ENCODE assay signal across 23 mouse cellular contexts in genomic region chr16:21547446-21547845, GRCm38 (mm10).
"Had no signal": no experiment of that assay in that cellular context is flagged by ENCODE, and none has a peak within 500 bp of the region (broad histone marks: within the 10 kb centered on the region; RNA-seq: fewer than 3 reads in every experiment).

No protein-coding gene starts in this region.

- H3K36me3 ChIP-seq: intestine, embryonic 15.5 days; kidney, embryonic 15.5 days; limb, embryonic 12.5 days; midbrain, embryonic 12.5 days had no signal

- ATAC-seq: intestine, embryonic 15.5 days; liver, postnatal 0 days; lung, postnatal 0 days had no signal

- H3K27me3 ChIP-seq: intestine, embryonic 15.5 days; kidney, embryonic 15.5 days; limb, embryonic 12.5 days; limb, embryonic 15.5 days; midbrain, embryonic 12.5 days; neural tube, embryonic 13.5 days had no signal

- H3K4me3 ChIP-seq: intestine, embryonic 15.5 days; kidney, embryonic 15.5 days; limb, embryonic 12.5 days; limb, embryonic 15.5 days; midbrain, embryonic 12.5 days; myocyte; neural tube, embryonic 13.5 days had no signal

- DNase-seq: kidney, adult 11 months; kidney, adult 8-10 months; kidney, postnatal 10 days; kidney, postnatal 4 days; left cerebral cortex, postnatal 4 days; liver, postnatal 0 days; lung, embryonic 14.5 days; right cerebral cortex, postnatal 4 days; thymus, adult 2 months; thymus, postnatal 14 days; thymus, postnatal 4 days had no signal

- H3K4me2 ChIP-seq: intestine, embryonic 15.5 days; kidney, embryonic 15.5 days; limb, embryonic 12.5 days; limb, embryonic 15.5 days; liver, embryonic 11.5 days; lung, embryonic 14.5 days; midbrain, embryonic 12.5 days; neural tube, embryonic 13.5 days had no signal

- H3K27ac ChIP-seq: intestine, embryonic 15.5 days; kidney, embryonic 15.5 days; limb, embryonic 12.5 days; limb, embryonic 15.5 days; liver, embryonic 14.5 days; macrophage; midbrain, embryonic 12.5 days; neural tube, embryonic 13.5 days; stomach, postnatal 0 days had no signal

- H3K4me1 ChIP-seq: intestine, embryonic 15.5 days; kidney, embryonic 15.5 days; limb, embryonic 12.5 days; limb, embryonic 15.5 days had no signal

- H3K9ac ChIP-seq: intestine, embryonic 15.5 days; kidney, embryonic 15.5 days; limb, embryonic 12.5 days; limb, embryonic 15.5 days; liver, embryonic 14.5 days; liver, postnatal 0 days; lung, embryonic 14.5 days; midbrain, embryonic 12.5 days; neural tube, embryonic 13.5 days had no signal

- H3K9me3 ChIP-seq: intestine, embryonic 15.5 days; kidney, embryonic 15.5 days; limb, embryonic 12.5 days; limb, embryonic 15.5 days; midbrain, embryonic 12.5 days; neural tube, embryonic 13.5 days had no signal
